Mouse (Mus musculus) stomach, postnatal 0 days (tissue): ENCODE measurements at regions not wholly inside any gene's neighbourhood (a gene's known extent, or its start where the extent isn't known, plus 50 kb on each side); places are given as distances from the start of the nearest gene placed in this dataset.

Source experiments
- CTCF ChIP-seq: IDR thresholded peaks from 2 replicates; pipeline ENCODE4 v1.5.1; 2016; ENCODE audit warnings: antibody characterized with exemption, low read depth, mild to moderate bottlenecking, moderate library complexity
- EP300 ChIP-seq: optimal IDR thresholded peaks from 2 replicates; pipeline ENCODE3; 2016; ENCODE audit warnings: antibody characterized with exemption

DNA sequence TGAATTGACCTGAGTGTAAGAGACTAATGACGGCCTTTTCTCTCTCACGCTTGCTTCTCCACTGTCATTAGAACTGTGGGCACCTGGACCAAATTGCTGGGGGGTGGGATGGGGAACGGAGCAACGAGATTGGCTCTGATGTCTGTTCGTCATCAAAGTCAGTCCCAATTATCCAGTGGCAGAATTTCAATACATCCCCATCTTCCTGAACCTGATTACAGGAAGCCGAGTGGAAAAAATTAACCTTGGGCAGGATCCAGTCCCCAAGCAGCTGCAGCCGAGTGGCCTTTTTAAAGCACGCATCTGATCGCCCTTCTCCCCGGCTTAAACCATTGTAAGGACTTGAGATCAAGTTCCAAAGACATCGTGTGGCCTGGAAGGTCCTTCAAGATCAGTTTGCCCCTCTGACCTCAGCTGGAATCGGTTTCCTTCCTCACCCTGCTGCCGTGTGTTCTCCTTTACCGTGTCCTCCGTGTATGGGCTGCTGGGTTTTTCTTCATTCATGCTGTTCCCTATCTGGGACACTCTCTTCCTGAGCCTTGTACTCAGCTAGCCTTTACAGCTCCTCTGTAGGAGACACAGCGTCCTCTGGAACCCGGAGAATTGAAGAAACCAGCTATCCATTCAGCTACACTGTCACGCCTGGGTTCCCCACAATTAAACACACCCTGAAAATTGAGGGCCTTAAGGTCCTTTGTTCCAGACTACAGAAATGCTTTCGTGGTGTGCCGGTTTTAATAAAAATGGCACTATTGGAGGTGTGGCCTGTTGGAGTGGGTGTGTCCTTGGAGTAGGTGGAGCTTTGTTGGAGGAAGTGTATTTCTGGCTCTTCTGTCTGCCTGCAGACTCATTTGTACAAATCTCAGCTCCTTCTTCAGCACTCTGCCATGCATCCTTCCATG lies 61.9 kb upstream of the Kit start:
- no peak for TF ChIP-seq CTCF
- TF ChIP-seq EP300: no peak
